Mouse (Mus musculus) liver, postnatal 0 days (tissue): ENCODE measurements at regions not wholly inside any gene's neighbourhood (a gene's known extent, or its start where the extent isn't known, plus 50 kb on each side); places are given as distances from the start of the nearest gene placed in this dataset.

Experiments
- CTCF ChIP-seq: sonication (generic); IDR thresholded peaks from 2 replicates; pipeline ENCODE4 v1.5.1; 2016; ENCODE audit warnings: antibody characterized with exemption, low read depth
- EP300 ChIP-seq: IDR thresholded peaks from 2 replicates; pipeline ENCODE4 v1.6.1; 2016; ENCODE audit warnings: antibody characterized with exemption, low read depth, mild to moderate bottlenecking

- TF ChIP-seq CTCF (no peak), EP300 (no peak)
Measured at GRCm38 (mm10) chr13:5773811-5774210, 87.5 kb upstream of the Klf6 start.
